Mouse (Mus musculus): Measurements from ENCODE around the gene 4931406P16Rik. TPM values are rescaled to one million over a fixed set of nuclear protein-coding genes. Genes with fewer than 3 reads are reported as not detected.

4931406P16Rik gene
- polyA plus RNA-seq, 1 experiment from 2014 or later, result 27.4 TPM

DNA sequence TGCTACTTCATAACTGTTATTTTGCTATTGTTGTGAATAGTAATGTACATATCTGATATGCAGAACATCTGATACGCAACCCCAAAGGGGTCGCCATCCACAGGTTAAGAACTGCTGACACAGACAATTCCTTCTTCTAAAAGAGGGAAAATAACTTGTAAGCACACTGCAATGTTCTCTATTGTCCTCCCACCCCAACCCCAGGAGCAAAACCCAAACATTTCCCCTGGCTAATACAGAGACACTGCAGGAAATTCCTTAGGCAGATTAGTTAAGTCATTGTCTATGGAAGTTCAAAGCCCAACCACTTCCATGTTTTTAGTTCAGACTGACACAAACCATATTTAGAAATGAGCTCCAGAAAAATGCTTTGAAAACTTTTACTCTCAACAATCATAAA is 14.5 kb downstream of the 4931406P16Rik start:
- H3K27ac ChIP-seq (ENCODE audit: low read depth, low read length), result no peak overlapping the region
- H3K4me2 ChIP-seq (ENCODE audit: low read length), result no peak overlapping the region
- ATAC-seq, result no peak
- no peaks in the 10 kb centered on the region for H3K4me1 ChIP-seq (ENCODE audit: control insufficient read depth, insufficient read depth, low read depth, low read length)
- no peak overlapping the region for H3K9ac ChIP-seq (ENCODE audit: low read depth, low read length)
- H3K36me3 ChIP-seq (ENCODE audit: control insufficient read depth, insufficient read depth, low read length), result peaks cover 3% of the 10 kb centered on the region; the same call in 1 of the 2 replicates
- H3K27me3 ChIP-seq (replicated peaks; ENCODE audit: control insufficient read depth, insufficient read depth, low read length), result no peaks in the 10 kb centered on the region
- no peak overlapping the region for H3K4me3 ChIP-seq (ENCODE audit: low read length)
- H3K9me3 ChIP-seq (ENCODE audit: control insufficient read depth, low read length), result no peaks in the 10 kb centered on the region
- WGBS, result 92% methylated on average over 2 of the region's 2 CpGs

DNA sequence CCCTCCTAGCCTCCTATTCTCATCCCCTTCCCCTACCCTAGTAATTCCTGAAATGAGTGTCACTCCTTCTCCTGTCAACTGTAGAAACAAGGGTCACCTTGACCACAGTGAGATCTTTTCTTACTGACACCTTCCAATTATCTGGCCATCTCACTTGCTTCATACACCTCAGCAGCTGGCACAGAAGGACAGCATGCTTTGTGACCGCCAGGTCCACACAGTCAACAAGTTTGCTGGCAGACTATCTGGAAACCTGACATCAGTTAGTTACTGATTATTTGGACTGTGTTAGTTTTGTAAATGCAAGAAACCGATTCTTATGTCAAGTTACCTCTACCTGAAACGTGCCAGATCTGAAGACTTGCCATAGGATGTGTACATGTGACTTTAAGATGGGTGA is 17.2 kb downstream of the 4931406P16Rik start:
- H3K4me2 ChIP-seq (ENCODE audit: low read length), result no peak overlapping the region
- H3K27ac ChIP-seq (ENCODE audit: low read depth, low read length), result no peak overlapping the region
- H3K4me1 ChIP-seq (ENCODE audit: control insufficient read depth, insufficient read depth, low read depth, low read length), result no peaks in the 10 kb centered on the region
- no peak for ATAC-seq
- H3K9ac ChIP-seq (ENCODE audit: low read depth, low read length), result no peak overlapping the region
- H3K9me3 ChIP-seq (ENCODE audit: control insufficient read depth, low read length), result no peaks in the 10 kb centered on the region
- WGBS, result 96% methylated on average over 3 of the region's 3 CpGs
- no peak overlapping the region for H3K4me3 ChIP-seq (ENCODE audit: low read length)
- no peaks in the 10 kb centered on the region for H3K36me3 ChIP-seq (ENCODE audit: control insufficient read depth, insufficient read depth, low read length)
- no peaks in the 10 kb centered on the region for H3K27me3 ChIP-seq (replicated peaks; ENCODE audit: control insufficient read depth, insufficient read depth, low read length)

DNA sequence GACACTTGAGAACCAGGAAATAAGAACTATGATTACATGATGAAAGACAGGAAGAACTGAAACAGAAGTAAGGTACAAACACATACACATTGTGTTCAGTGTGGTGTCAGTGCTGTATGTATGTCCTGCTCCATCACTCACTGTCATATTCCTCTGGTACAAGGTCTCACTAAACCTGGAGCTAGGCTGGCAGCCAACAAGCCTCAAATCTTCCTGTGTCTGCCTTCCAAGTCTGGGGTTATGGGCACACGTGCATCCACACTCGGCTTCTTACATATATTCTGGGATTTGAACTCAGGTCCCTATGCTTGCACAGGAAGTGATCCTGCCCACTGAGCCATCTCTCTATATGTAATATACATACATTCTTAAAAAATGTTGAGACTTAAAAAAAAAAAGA is 20.7 kb downstream of the 4931406P16Rik start:
- H3K4me2 ChIP-seq (ENCODE audit: low read length), result no peak overlapping the region
- no peaks in the 10 kb centered on the region for H3K36me3 ChIP-seq (ENCODE audit: control insufficient read depth, insufficient read depth, low read length)
- no peaks in the 10 kb centered on the region for H3K9me3 ChIP-seq (ENCODE audit: control insufficient read depth, low read length)
- ATAC-seq, result no peak
- no peaks in the 10 kb centered on the region for H3K27me3 ChIP-seq (replicated peaks; ENCODE audit: control insufficient read depth, insufficient read depth, low read length)
- H3K4me3 ChIP-seq (ENCODE audit: low read length), result no peak overlapping the region
- no peak overlapping the region for H3K27ac ChIP-seq (ENCODE audit: low read depth, low read length)
- H3K9ac ChIP-seq (ENCODE audit: low read depth, low read length), result no peak overlapping the region
- WGBS, result 92% methylated on average over 2 of the region's 2 CpGs
- no peaks in the 10 kb centered on the region for H3K4me1 ChIP-seq (ENCODE audit: control insufficient read depth, insufficient read depth, low read depth, low read length)

DNA sequence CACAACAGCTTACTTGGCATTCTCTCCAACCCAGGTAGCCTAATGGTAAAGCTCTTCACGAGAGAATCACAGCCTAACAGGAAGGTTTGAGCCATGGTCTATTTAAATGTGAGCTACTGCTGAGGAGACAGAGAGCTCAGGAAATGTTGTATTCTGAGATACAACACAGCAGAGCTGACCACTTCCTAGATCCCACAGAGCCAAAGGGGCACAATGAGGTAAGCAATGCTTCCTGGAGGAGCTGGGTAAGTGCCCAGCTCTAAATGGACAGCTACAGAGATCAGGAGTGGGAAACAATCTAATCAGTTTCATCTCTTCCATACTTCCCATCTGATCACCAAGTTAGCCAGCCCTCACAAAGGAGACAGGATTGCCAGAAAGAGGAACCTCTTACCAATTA is 22.1 kb downstream of the 4931406P16Rik start:
- Histone ChIP-seq H3K9ac (ENCODE audit: low read depth, low read length) (no peak overlapping the region), H3K27me3 (replicated peaks; ENCODE audit: control insufficient read depth, insufficient read depth, low read length) (no peaks in the 10 kb centered on the region), H3K36me3 (ENCODE audit: control insufficient read depth, insufficient read depth, low read length) (no peaks in the 10 kb centered on the region), H3K4me3 (ENCODE audit: low read length) (no peak overlapping the region), H3K4me2 (ENCODE audit: low read length) (no peak overlapping the region), H3K4me1 (ENCODE audit: control insufficient read depth, insufficient read depth, low read depth, low read length) (no peaks in the 10 kb centered on the region), H3K9me3 (ENCODE audit: control insufficient read depth, low read length) (no peaks in the 10 kb centered on the region), H3K27ac (ENCODE audit: low read depth, low read length) (no peak overlapping the region)
- 90% methylated on average over 1 of the region's 1 CpGs for WGBS
- ATAC-seq, result no peak

DNA sequence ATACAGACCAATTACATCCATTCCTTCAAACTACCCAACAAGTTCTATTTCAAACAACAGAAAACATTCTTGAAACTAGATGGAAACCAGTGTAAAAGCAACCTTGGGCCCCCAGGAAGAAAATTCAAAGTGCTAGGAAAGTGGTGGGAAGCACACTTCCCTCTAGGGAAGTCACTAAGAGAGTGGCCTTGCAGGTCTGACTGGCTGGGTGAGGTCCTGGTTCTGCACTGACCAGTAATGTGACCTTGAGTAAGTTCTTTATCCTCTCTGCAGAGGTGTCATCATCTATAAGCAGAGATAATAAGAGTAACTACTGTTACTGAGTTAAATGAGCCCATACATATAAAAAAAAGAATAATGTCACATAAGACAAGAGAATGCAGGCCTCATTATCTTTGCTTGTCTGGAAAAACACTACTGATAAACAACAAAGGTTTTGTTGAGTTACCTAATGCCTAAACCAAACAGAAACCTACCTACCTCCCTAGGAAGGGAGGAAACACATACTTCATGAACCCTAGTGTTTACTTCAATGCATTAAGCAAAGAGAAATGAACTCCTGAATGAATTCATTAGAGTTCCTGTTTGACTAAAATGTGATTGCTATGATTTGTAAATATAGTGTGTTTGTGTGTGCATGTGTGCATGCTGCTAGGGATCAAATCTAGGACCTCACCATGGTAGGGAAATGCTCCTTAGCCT is 22.8 kb downstream of the 4931406P16Rik start:
- H3K27me3 ChIP-seq (replicated peaks; ENCODE audit: control insufficient read depth, insufficient read depth, low read length), result no peaks in the 10 kb centered on the region
- H3K27ac ChIP-seq (ENCODE audit: low read depth, low read length), result no peak overlapping the region
- no peak overlapping the region for H3K9ac ChIP-seq (ENCODE audit: low read depth, low read length)
- H3K4me1 ChIP-seq (ENCODE audit: control insufficient read depth, insufficient read depth, low read depth, low read length), result no peaks in the 10 kb centered on the region
- H3K4me2 ChIP-seq (ENCODE audit: low read length), result no peak overlapping the region
- ATAC-seq, result no peak
- no peak overlapping the region for H3K4me3 ChIP-seq (ENCODE audit: low read length)
- H3K9me3 ChIP-seq (ENCODE audit: control insufficient read depth, low read length), result no peaks in the 10 kb centered on the region
- H3K36me3 ChIP-seq (ENCODE audit: control insufficient read depth, insufficient read depth, low read length), result no peaks in the 10 kb centered on the region

DNA sequence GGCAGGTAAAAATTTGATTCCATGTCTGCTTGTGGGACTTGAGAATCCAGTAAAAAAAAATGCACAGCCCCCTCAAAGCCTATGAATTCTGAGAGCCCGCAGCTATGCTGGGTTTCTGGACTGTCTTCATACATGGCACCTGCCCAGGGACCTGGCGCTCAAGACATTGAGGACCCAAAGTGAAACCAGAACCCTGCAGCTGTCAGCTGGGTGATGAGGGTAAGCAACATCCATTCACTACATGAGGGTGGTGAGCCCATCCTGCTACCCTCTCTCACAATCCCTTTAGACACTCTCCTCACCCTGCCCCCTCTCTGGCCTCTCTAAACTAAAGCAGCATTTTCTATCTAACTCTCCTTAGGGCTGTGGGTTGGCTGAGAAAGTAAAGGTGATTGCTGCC is 35.7 kb downstream of the 4931406P16Rik start:
- Histone ChIP-seq H3K4me1 (ENCODE audit: control insufficient read depth, insufficient read depth, low read depth, low read length) (no peaks in the 10 kb centered on the region), H3K4me3 (ENCODE audit: low read length) (no peak overlapping the region), H3K4me2 (ENCODE audit: low read length) (no peak overlapping the region), H3K27me3 (replicated peaks; ENCODE audit: control insufficient read depth, insufficient read depth, low read length) (no peaks in the 10 kb centered on the region), H3K9me3 (ENCODE audit: control insufficient read depth, low read length) (no peaks in the 10 kb centered on the region), H3K27ac (ENCODE audit: low read depth, low read length) (no peak overlapping the region), H3K36me3 (ENCODE audit: control insufficient read depth, insufficient read depth, low read length) (no peaks in the 10 kb centered on the region), H3K9ac (ENCODE audit: low read depth, low read length) (no peak overlapping the region)
- 90% methylated on average over 2 of the region's 2 CpGs for WGBS
- ATAC-seq, result no peak

DNA sequence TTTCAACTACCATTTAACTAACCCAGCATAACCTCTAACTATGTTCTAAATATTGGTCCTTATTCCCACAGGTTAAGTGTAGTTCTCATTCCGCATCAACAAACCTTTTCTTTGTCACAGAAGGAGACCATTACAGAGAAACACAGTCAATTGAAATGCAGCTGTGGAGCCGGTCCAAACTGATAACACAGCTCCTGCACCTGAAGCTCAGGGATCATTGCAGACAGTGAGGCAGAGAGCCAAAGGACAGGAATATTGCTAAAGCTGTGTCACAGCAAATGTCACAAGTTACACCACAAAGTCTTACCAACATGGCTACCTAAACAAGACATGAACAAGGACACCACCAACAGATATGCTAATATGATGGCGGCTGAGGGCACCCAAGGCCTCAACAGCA is 37.3 kb downstream of the 4931406P16Rik start:
- Histone ChIP-seq H3K9ac (ENCODE audit: low read depth, low read length) (no peak overlapping the region), H3K4me3 (ENCODE audit: low read length) (no peak overlapping the region), H3K36me3 (ENCODE audit: control insufficient read depth, insufficient read depth, low read length) (no peaks in the 10 kb centered on the region), H3K9me3 (ENCODE audit: control insufficient read depth, low read length) (no peaks in the 10 kb centered on the region), H3K27ac (ENCODE audit: low read depth, low read length) (no peak overlapping the region), H3K27me3 (replicated peaks; ENCODE audit: control insufficient read depth, insufficient read depth, low read length) (no peaks in the 10 kb centered on the region), H3K4me1 (ENCODE audit: control insufficient read depth, insufficient read depth, low read depth, low read length) (no peaks in the 10 kb centered on the region), H3K4me2 (ENCODE audit: low read length) (no peak overlapping the region)
- WGBS, result 87% methylated on average over 3 of the region's 3 CpGs
- ATAC-seq, result no peak

DNA sequence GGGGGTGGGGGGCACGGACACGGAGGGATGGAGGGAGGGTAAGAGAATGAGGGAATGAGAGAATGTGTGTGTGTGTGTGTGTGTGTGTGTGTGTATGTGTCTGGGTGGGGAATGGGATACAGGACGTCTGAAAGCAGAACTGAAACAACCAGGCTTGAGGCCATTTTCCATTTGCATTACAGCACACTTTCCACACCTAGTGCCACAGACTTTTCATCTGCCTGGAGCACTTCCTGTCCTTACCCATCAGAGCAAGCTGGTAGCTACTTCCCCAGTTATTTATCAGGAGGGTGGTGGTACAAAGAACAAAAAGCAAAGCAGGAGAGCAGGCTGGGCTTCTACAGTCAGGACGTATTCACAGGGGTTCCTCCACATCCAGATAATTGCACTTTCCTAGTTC is 40.9 kb downstream of the 4931406P16Rik start:
- no peak overlapping the region for H3K27ac ChIP-seq (ENCODE audit: low read depth, low read length)
- no peaks in the 10 kb centered on the region for H3K27me3 ChIP-seq (replicated peaks; ENCODE audit: control insufficient read depth, insufficient read depth, low read length)
- no peaks in the 10 kb centered on the region for H3K36me3 ChIP-seq (ENCODE audit: control insufficient read depth, insufficient read depth, low read length)
- H3K9ac ChIP-seq (ENCODE audit: low read depth, low read length), result no peak overlapping the region
- no peak overlapping the region for H3K4me3 ChIP-seq (ENCODE audit: low read length)
- H3K4me1 ChIP-seq (ENCODE audit: control insufficient read depth, insufficient read depth, low read depth, low read length), result no peaks in the 10 kb centered on the region
- no peaks in the 10 kb centered on the region for H3K9me3 ChIP-seq (ENCODE audit: control insufficient read depth, low read length)
- ATAC-seq, result no peak
- 65% methylated on average over 4 of the region's 4 CpGs for WGBS
- no peak overlapping the region for H3K4me2 ChIP-seq (ENCODE audit: low read length)

DNA sequence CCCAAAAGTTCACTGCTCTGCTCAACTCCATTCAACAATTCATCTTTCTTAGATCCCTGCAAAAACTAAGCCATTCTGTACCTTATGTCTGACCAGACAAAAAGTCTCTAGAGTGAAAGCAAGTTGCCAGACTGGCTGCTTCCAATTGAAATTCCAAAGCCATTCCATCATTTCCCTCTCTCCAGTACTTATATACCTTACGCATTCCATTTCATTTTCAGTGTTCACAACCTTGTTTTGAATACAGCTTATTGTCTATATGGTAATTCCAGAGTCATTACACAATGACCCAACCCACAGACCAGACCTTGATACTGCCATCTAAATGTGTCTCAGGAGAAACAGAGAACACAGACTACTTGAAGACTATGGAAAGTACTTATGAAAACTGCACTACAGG is 44.9 kb downstream of the 4931406P16Rik start:
- Histone ChIP-seq H3K27me3 (replicated peaks; ENCODE audit: control insufficient read depth, insufficient read depth, low read length) (no peaks in the 10 kb centered on the region), H3K9ac (ENCODE audit: low read depth, low read length) (no peak overlapping the region), H3K9me3 (ENCODE audit: control insufficient read depth, low read length) (no peaks in the 10 kb centered on the region), H3K36me3 (ENCODE audit: control insufficient read depth, insufficient read depth, low read length) (no peaks in the 10 kb centered on the region), H3K4me2 (ENCODE audit: low read length) (no peak overlapping the region), H3K27ac (ENCODE audit: low read depth, low read length) (no peak overlapping the region), H3K4me1 (ENCODE audit: control insufficient read depth, insufficient read depth, low read depth, low read length) (no peaks in the 10 kb centered on the region; the same call in 1 of the 2 replicates), H3K4me3 (ENCODE audit: low read length) (no peak overlapping the region)
- WGBS, result 76% methylated on average over 1 of the region's 1 CpGs
- no peak for ATAC-seq

DNA sequence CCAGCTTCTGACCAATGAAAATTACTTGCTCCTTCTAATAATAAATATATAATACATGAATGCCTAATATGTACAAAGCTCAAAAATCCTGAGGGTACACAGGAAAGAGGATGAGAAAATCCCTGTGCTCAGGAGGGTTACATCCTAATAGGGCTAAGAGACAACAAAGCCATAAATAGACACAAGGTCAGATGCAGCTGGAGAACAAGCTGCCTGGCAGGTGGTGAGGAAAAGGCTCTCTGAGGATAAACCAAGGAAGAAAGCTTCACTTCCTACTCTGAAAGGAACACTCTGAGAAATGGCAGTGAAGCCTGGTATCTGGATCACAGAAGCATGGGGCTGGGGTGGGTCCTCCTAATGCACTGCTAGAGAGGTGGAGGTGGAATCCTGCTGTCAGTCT is 46.9 kb downstream of the 4931406P16Rik start:
- H3K4me1 ChIP-seq (ENCODE audit: control insufficient read depth, insufficient read depth, low read depth, low read length), result no peaks in the 10 kb centered on the region; the same call in 1 of the 2 replicates
- H3K27ac ChIP-seq (ENCODE audit: low read depth, low read length), result no peak overlapping the region
- H3K4me3 ChIP-seq (ENCODE audit: low read length), result no peak overlapping the region

More for the DNA sequence above, 46.9 kb downstream of the 4931406P16Rik start:
- no peak overlapping the region for H3K9ac ChIP-seq (ENCODE audit: low read depth, low read length)
- no peak overlapping the region for H3K4me2 ChIP-seq (ENCODE audit: low read length)
- H3K9me3 ChIP-seq (ENCODE audit: control insufficient read depth, low read length), result no peaks in the 10 kb centered on the region
- no peak for ATAC-seq
- H3K27me3 ChIP-seq (replicated peaks; ENCODE audit: control insufficient read depth, insufficient read depth, low read length), result no peaks in the 10 kb centered on the region
- H3K36me3 ChIP-seq (ENCODE audit: control insufficient read depth, insufficient read depth, low read length), result peaks cover 7% of the 10 kb centered on the region

Data from hindbrain, embryonic 16.5 days (tissue).